Mouse (Mus musculus) effector memory CD4-positive, alpha-beta T cell, adult 5 months (primary cell): Measurements from ENCODE around the gene Idh1. TPM values are rescaled to one million over a fixed set of nuclear protein-coding genes. Genes with fewer than 3 reads are reported as not detected.

Experiments used
- polyA plus RNA-seq: library from polyadenylated mRNA; unstranded; fragments of 100-300 nt; shearing (Covaris generic); gene quantifications from one replicate; pipeline ENCODE4 v1.2.1, GENCODE M21; 2017

Gene Idh1
- 3.5 TPM for polyA plus RNA-seq

GRCm38 (mm10) chr1:65186287-65187073, at the start of gene Idh1, which contains the start of gene Pikfyve:
Idh1 (minus strand) TSS chr1:65186500.
Pikfyve (plus strand) TSS chr1:65186683.

GRCm38 (mm10) chr1:65122574-65123372, 63.5 kb downstream of the Idh1 start, which contains the start of gene D630023F18Rik:
D630023F18Rik (minus strand) TSS chr1:65123214.

GRCm38 (mm10) chr1:65119438-65119837, 66.9 kb downstream of the Idh1 start, which contains the start of gene Gm28845:
Gm28845 (minus strand) TSS chr1:65119558.

Other genes starting within 250 kb of the Idh1 start
- gene Plekhm3, start 229.7 kb downstream of the Idh1 start, polyA plus RNA-seq: 36.3 TPM
- gene Akr1cl, start 153.7 kb downstream of the Idh1 start, polyA plus RNA-seq: 0.52 TPM
- gene Cryge, start 135.4 kb downstream of the Idh1 start, polyA plus RNA-seq: not detected
- gene Crygd, start 123.0 kb downstream of the Idh1 start, polyA plus RNA-seq: not detected
- gene Crygc, start 112.8 kb downstream of the Idh1 start, polyA plus RNA-seq: not detected
- not detected for gene Crygb, start 104.2 kb downstream of the Idh1 start, polyA plus RNA-seq
- gene Cryga, start 83.1 kb downstream of the Idh1 start, polyA plus RNA-seq: not detected
- not detected for gene Gm28845, start 66.9 kb downstream of the Idh1 start, polyA plus RNA-seq
- gene D630023F18Rik, start 63.3 kb downstream of the Idh1 start, polyA plus RNA-seq: not detected
- 22.2 TPM for gene Pikfyve, start 183 bp upstream of the Idh1 start, polyA plus RNA-seq
- not detected for gene Pth2r, start 95.6 kb upstream of the Idh1 start, polyA plus RNA-seq